Mouse (Mus musculus) lung, embryonic 16.5 days (tissue): Measurements from ENCODE around the gene Pdzd11. TPM values are rescaled to one million over a fixed set of nuclear protein-coding genes. Genes with fewer than 3 reads are reported as not detected.

Experiments
- ATAC-seq: fragments of 200-750 bp; cut with Nextera tagmentation; 2 replicates; pipeline ENCODE4 v1.8.0; 2017; ENCODE audit warnings: low read depth, mild to moderate bottlenecking, moderate library complexity
- H3K27ac ChIP-seq: fragments of 300-500 bp; sonication (generic); 2 replicates; pipeline ENCODE4 v1.5.1; 2014; ENCODE audit warnings: mild to moderate bottlenecking, control low read depth, low read length
- H3K27me3 ChIP-seq: fragments of 300-500 bp; sonication (generic); 2 replicates; pipeline ENCODE4 v1.6.1; 2014; ENCODE audit warnings: low read depth, low read length, mixed read lengths; ENCODE audit not compliant: control insufficient read depth, insufficient read depth
- H3K36me3 ChIP-seq: fragments of 300-500 bp; sonication (generic); 2 replicates; pipeline ENCODE4 v1.6.1; 2014; ENCODE audit warnings: low read length; ENCODE audit not compliant: control insufficient read depth, insufficient read depth
- H3K4me1 ChIP-seq: fragments of 300-500 bp; sonication (generic); replicated peaks from 2 replicates; pipeline ENCODE4 v1.6.1; 2014; ENCODE audit warnings: low read length, mixed read lengths; ENCODE audit not compliant: control insufficient read depth, insufficient read depth
- H3K4me2 ChIP-seq: fragments of 300-500 bp; sonication (generic); 2 replicates; pipeline ENCODE4 v1.6.1; 2014; ENCODE audit warnings: low read depth, low read length, control low read depth
- H3K4me3 ChIP-seq: fragments of 300-500 bp; sonication (generic); 2 replicates; pipeline ENCODE4 v1.5.1; 2014; ENCODE audit warnings: mild to moderate bottlenecking, low read length, control low read depth
- H3K9ac ChIP-seq: fragments of 300-500 bp; sonication (generic); 2 replicates; pipeline ENCODE4 v1.6.1; 2014; ENCODE audit warnings: low read length, control low read depth
- H3K9me3 ChIP-seq: fragments of 300-500 bp; sonication (generic); 2 replicates; pipeline ENCODE4 v1.6.1; 2016; ENCODE audit warnings: low read length; ENCODE audit not compliant: control insufficient read depth
- WGBS: fragments of 180-500 bp; shearing (Covaris S2); extraction: QIAGEN DNeasy Blood & Tissue Kit; methylation state at CpG from one replicate; pipeline ENCODE4 v1.1.7; 2014; 5-methylcytosine and 5-hydroxymethylcytosine counted together
- polyA plus RNA-seq: library from polyadenylated mRNA; unstranded; fragments of >200 nt; fragmentation: Nextera tagmentation; extraction: Ambion mirVana; gene quantifications from 2 replicates; pipeline ENCODE4 v1.2.1, GENCODE M21; 2015

Gene Pdzd11
- polyA plus RNA-seq, 1 experiment from 2014 or later = 99.3 TPM

GRCm38 (mm10) chrX:100618488-100618887, 7.9 kb downstream of the Pdzd11 start:
- ATAC-seq = no peak
- H3K27ac ChIP-seq = no peak overlapping the region
- 0 out of 2 replicates have a peak, but pooled peaks cover 4% of the 10 kb centered on the region for H3K36me3 ChIP-seq
- H3K4me1 ChIP-seq = no peaks in the 10 kb centered on the region
- H3K9ac ChIP-seq = no peak overlapping the region
- H3K4me2 ChIP-seq = no peak overlapping the region
- no peak overlapping the region for H3K4me3 ChIP-seq
- 51% methylated on average over 3 of the region's 3 CpGs for WGBS
- peaks cover 4% of the 10 kb centered on the region for H3K27me3 ChIP-seq
- no peaks in the 10 kb centered on the region for H3K9me3 ChIP-seq

DNA sequence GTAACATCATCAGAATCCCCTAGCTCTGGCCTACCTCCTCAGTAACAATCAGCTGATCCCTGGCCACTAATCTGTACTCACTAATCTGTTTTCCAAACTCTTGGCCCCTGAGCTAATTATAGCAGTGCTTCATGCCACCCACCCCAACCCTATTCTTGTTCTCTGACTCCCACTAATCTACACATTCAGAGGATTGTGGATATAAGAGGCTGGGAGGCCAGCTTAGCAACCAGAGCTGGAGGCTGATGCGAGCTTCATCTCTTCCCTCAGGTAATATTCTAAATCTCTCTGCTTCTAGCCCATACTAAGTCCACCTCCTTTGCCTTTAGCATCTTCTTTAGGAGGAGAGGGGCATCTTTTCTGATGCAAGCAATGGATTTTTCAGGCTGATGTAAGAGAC, 21.1 kb downstream of the Pdzd11 start, which contains the start of gene Arr3:
Gene Arr3, plus strand, starts transcription at position 184 of the 400 bp plus-strand sequence.
- H3K4me3 ChIP-seq = no peak within 1 kb of the TSS

GRCm38 (mm10) chrX:100599755-100600154, 26.6 kb downstream of the Pdzd11 start:
- Histone ChIP-seq H3K9ac (no peak overlapping the region), H3K4me1 (no peaks in the 10 kb centered on the region), H3K36me3 (no peaks in the 10 kb centered on the region), H3K4me2 (no peak overlapping the region), H3K9me3 (no peaks in the 10 kb centered on the region), H3K4me3 (no peak overlapping the region), H3K27me3 (peaks cover 3% of the 10 kb centered on the region), H3K27ac (no peak overlapping the region)
- no peak for ATAC-seq
- 68% methylated on average over 4 of the region's 4 CpGs for WGBS

More for the DNA sequence above, 21.1 kb downstream of the Pdzd11 start, which contains the start of gene Arr3:
- WGBS = 68% methylated on average over 1 of the region's 1 CpGs
- H3K4me2 ChIP-seq = no peak within 1 kb of the TSS
- H3K36me3 ChIP-seq = no peaks in the 10 kb centered on the region
- H3K9ac ChIP-seq = no peak within 1 kb of the TSS
- H3K27ac ChIP-seq = no peak within 1 kb of the TSS
- ATAC-seq = no peak
- no peaks in the 10 kb centered on the region for H3K9me3 ChIP-seq
- no peaks in the 10 kb centered on the region for H3K4me1 ChIP-seq
- H3K27me3 ChIP-seq = peaks cover 3% of the 10 kb centered on the region; the same call in 1 of the 2 replicates

GRCm38 (mm10) chrX:100597439-100597838, 28.9 kb downstream of the Pdzd11 start:
- Histone ChIP-seq H3K27ac (no peak overlapping the region), H3K9me3 (no peaks in the 10 kb centered on the region), H3K27me3 (no peaks in the 10 kb centered on the region; the same call in none of the 2 replicates), H3K36me3 (no peaks in the 10 kb centered on the region), H3K4me3 (no peak overlapping the region), H3K4me1 (no peaks in the 10 kb centered on the region), H3K4me2 (no peak overlapping the region), H3K9ac (no peak overlapping the region)
- no peak for ATAC-seq
- 35% methylated on average over 5 of the region's 5 CpGs for WGBS

DNA sequence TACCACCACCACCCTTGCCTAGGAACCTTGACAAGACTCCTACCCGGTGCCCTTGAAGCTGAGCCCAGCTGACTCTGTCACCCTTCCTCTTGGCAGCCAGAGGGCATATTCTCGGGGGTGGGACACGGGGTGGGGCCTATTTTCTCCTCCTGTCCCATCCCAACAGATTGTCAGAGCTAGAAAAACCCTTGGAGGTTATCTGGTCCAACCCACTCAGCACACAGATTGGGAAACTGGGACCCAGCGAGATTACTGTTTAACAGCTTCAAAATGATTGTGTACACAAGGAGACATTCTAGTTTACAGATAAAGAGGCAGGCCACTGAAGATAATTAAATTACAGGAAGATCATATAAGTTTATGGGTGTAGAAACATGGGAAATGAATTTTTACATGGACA, 31.6 kb downstream of the Pdzd11 start, which contains the start of gene P2ry4:
Gene P2ry4, minus strand, starts transcription at position 79 of the 400 bp plus-strand sequence.
- Histone ChIP-seq H3K4me1 (no peaks in the 10 kb centered on the region), H3K9me3 (no peaks in the 10 kb centered on the region), H3K27me3 (peaks cover 2% of the 10 kb centered on the region), H3K9ac (no peak within 1 kb of the TSS), H3K4me3 (no peak within 1 kb of the TSS), H3K27ac (no peak within 1 kb of the TSS), H3K4me2 (no peak within 1 kb of the TSS), H3K36me3 (no peaks in the 10 kb centered on the region)
- no peak for ATAC-seq
- WGBS = 54% methylated on average over 4 of the region's 4 CpGs

Other genes with a start within 250 kb of the Pdzd11 start
- not detected in 2 replicates for gene Otud6a, start 197.6 kb downstream of the Pdzd11 start, polyA plus RNA-seq
- gene Awat2, start 183.9 kb downstream of the Pdzd11 start, polyA plus RNA-seq = 0.46 and 0.82 TPM in 2 replicates
- gene Igbp1, start 132.3 kb downstream of the Pdzd11 start, polyA plus RNA-seq = 37.4 and 39.5 TPM in 2 replicates
- not detected in 2 replicates for gene Dgat2l6, start 101.7 kb downstream of the Pdzd11 start, polyA plus RNA-seq
- gene Awat1, start 54.3 kb downstream of the Pdzd11 start, polyA plus RNA-seq = not detected in 2 replicates
- 0.15 TPM in 1 of 2 replicates, not detected in the other for gene P2ry4, start 31.7 kb downstream of the Pdzd11 start, polyA plus RNA-seq
- not detected in 2 replicates for gene Arr3, start 21.1 kb downstream of the Pdzd11 start, polyA plus RNA-seq
- gene Kif4, start 831 bp downstream of the Pdzd11 start, polyA plus RNA-seq = 33.2 and 33.5 TPM in 2 replicates
- 0.49 and 1.2 TPM in 2 replicates for gene Gdpd2, start 103.3 kb upstream of the Pdzd11 start, polyA plus RNA-seq
- 6.7 and 6.9 TPM in 2 replicates for gene Dlg3, start 141.2 kb upstream of the Pdzd11 start, polyA plus RNA-seq